Mouse (Mus musculus): ENCODE results near the gene Dscam.

DNA sequence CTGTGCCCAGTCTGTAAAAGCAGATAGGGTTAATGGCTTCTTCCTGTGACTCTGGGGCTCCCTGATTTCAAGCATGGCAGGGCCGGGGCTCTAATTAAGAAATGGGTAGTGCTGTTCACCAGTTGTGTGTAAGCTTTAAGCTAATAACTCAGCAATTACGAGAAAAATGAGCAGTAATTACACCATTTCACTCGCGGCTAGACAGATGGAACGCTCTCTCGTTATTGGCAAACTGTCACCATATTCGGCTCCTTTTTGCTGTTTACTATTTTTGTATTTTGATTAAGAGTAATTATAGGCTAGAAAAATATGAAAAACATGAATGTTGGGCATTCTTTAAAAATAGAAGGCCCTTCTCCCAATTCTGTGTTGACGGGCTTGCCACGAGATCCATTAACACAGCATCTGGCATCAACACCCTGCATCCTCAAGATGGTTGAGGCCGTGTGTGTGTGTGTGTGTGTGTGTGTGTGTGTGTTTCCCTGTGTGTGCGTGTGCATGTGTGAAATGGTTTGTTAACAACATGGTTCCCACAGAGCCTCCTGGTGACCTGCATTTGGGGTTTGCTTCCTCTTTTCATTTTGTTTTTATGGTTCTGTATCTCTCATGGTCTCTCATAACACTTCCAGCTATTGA, 162.5 kb downstream of the Dscam start:
- no peak for TF ChIP-seq CTCF (IDR thresholded peaks at IDR 0.05; ENCODE audit: borderline replicate concordance, extremely low read depth, insufficient read depth, insufficient read length)
- no peak for TF ChIP-seq POLR2A (IDR thresholded peaks at IDR 0.05; ENCODE audit: borderline replicate concordance, extremely low read depth, insufficient read depth, insufficient read length, poor library complexity, severe bottlenecking)
